Mouse (Mus musculus) CH12.LX (cell line): ENCODE measurements at regions not wholly inside any gene's neighbourhood (a gene's known extent, or its start where the extent isn't known, plus 50 kb on each side); places are given as distances from the start of the nearest gene placed in this dataset.

Experiments
- CHD2 ChIP-seq: IDR thresholded peaks from 2 replicates; pipeline ENCODE4 v1.6.1; 2011; ENCODE audit warnings: low read length, improper control_type of control experiment
- CTCF ChIP-seq, 2 experiments: IDR thresholded peaks in 1 of 2; conservative IDR thresholded peaks in 1 of 2; 2 replicates each; pipeline ENCODE4 v1.5.1; 2011 to 2012; ENCODE audit warnings: low read depth in 2 of 2, low read length in 2 of 2, improper control_type of control experiment in 1 of 2, inconsistent platforms in 1 of 2, mild to moderate bottlenecking in 1 of 2, moderate library complexity in 1 of 2
- KAT2A ChIP-seq: IDR thresholded peaks from 2 replicates; pipeline ENCODE4 v1.6.1; 2012; ENCODE audit warnings: low read length, improper control_type of control experiment, inconsistent platforms; ENCODE audit not compliant: insufficient replicate concordance
- MAX ChIP-seq: IDR thresholded peaks from 2 replicates; pipeline ENCODE4 v1.6.1; 2011; ENCODE audit warnings: low read length, improper control_type of control experiment
- MAZ ChIP-seq: IDR thresholded peaks from 2 replicates; pipeline ENCODE4 v1.6.1; 2012; ENCODE audit warnings: low read depth, mild to moderate bottlenecking, inconsistent platforms, low read length, improper control_type of control experiment, moderate library complexity
- MEF2A ChIP-seq: IDR thresholded peaks from 2 replicates; pipeline ENCODE4 v1.6.1; 2014; ENCODE audit warnings: low read depth, mild to moderate bottlenecking, inconsistent platforms, low read length, improper control_type of control experiment, borderline replicate concordance
- NRF1 ChIP-seq: IDR thresholded peaks from 2 replicates; pipeline ENCODE4 v1.6.1; 2014; ENCODE audit warnings: low read depth, mild to moderate bottlenecking, inconsistent platforms, low read length, improper control_type of control experiment, moderate library complexity
- POLR2A ChIP-seq: IDR thresholded peaks from 2 replicates; pipeline ENCODE4 v1.6.1; 2011; ENCODE audit warnings: low read depth, mild to moderate bottlenecking, improper control_type of control experiment, low read length
- POLR2AphosphoS2 ChIP-seq: IDR thresholded peaks from 2 replicates; pipeline ENCODE4 v1.6.1; 2011; ENCODE audit warnings: low read depth, low read length, improper control_type of control experiment
- SMC3 ChIP-seq: IDR thresholded peaks from 2 replicates; pipeline ENCODE4 v1.6.1; 2011; ENCODE audit warnings: low read depth, low read length, improper control_type of control experiment
- TCF12 ChIP-seq: IDR thresholded peaks from 2 replicates; pipeline ENCODE4 v1.6.1; 2014; ENCODE audit warnings: low read depth, mild to moderate bottlenecking, inconsistent platforms, low read length, improper control_type of control experiment
- UBTF ChIP-seq: IDR thresholded peaks from 2 replicates; pipeline ENCODE4 v1.6.1; 2012; ENCODE audit warnings: low read depth, mild to moderate bottlenecking, inconsistent platforms, low read length, improper control_type of control experiment, moderate library complexity
- USF1 ChIP-seq: IDR thresholded peaks from 2 replicates; pipeline ENCODE4 v1.6.1; 2014; ENCODE audit warnings: low read depth, mild to moderate bottlenecking, inconsistent platforms, low read length, improper control_type of control experiment
- ZMIZ1 ChIP-seq: IDR thresholded peaks from 2 replicates; pipeline ENCODE4 v1.6.1; 2012; ENCODE audit warnings: low read depth, mild to moderate bottlenecking, inconsistent platforms, low read length, improper control_type of control experiment

- TF ChIP-seq POLR2A (no peak), NRF1 (no peak), USF1 (no peak), ZMIZ1 (no peak), CTCF (conservative IDR thresholded peaks at IDR 0.05 in 1 of 2, IDR thresholded peaks at IDR 0.05 in 1 of 2; ENCODE audit: low read depth in 2 of 2, low read length in 2 of 2) (no peak), MAX (no peak), KAT2A (no peak), UBTF (no peak), SMC3 (no peak), CHD2 (no peak), MEF2A (no peak), TCF12 (no peak), MAZ (no peak), POLR2AphosphoS2 (no peak)
Observed at GRCm38 (mm10) chr6:99792353-99792752, 66.2 kb upstream of the Prok2 start.
